Mouse (Mus musculus) adipocyte (in vitro differentiated cells): Measurements from ENCODE around the gene Mdp1.

Source experiments
- DNase-seq: peaks from one replicate; pipeline ENCODE4 v3.0.0-alpha.2; 2016; ENCODE audit warnings: low spot score

Gene Mdp1

DNA sequence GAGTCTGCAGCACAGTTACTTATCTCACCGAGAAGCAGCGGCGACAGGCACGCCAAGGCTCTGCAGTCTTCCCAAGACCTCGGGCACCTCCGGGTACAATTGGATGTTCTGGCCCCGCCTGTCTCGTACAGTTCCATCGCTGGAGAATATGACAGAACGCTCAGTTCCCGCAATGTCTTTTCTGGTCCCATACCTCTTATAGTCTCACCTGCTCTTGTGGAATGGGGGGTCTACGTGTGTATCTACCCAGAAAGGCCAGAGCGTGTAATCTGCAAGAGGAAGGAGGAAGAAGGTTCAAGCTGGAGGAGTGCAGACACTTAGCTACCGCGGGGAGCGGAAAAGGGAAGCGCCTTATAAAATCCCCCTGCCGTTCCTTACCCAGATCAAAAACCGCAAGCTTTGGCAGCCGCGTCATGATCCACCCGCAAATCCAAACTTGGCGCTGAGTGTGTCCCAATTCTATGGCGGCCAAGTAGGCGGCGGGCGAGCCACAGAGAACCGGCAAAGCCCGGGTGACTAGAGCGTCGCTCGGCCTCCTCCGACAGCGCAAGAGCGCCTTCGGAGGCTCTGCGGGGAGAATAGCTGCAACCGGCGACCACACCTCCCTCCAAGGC lies at the start of gene Mdp1:
Gene Mdp1, minus strand, starts transcription at position 549 of the 614 bp plus-strand sequence.
- DNase-seq = peak; percentile 77

DNA sequence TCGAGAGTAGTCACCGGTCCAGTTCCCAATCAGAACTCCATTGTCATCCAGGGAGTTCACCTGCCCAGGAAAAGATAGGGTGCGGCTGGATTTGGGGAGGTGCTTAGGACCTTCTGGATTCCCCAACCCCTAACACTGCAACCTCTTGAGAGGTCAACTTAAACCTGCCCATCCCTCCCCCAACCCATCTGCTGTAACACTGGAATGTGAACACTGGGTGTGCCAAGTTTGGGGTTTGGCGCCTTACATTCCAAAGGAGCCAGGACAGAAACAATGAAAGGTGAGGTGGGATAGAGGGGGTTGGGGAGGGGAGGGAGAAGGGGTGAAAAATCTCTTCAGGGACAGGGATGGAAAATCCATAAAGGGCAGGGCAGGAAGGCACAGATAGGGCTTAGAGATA lies 49.2 kb upstream of the Mdp1 start:
- no peak for DNase-seq

DNA sequence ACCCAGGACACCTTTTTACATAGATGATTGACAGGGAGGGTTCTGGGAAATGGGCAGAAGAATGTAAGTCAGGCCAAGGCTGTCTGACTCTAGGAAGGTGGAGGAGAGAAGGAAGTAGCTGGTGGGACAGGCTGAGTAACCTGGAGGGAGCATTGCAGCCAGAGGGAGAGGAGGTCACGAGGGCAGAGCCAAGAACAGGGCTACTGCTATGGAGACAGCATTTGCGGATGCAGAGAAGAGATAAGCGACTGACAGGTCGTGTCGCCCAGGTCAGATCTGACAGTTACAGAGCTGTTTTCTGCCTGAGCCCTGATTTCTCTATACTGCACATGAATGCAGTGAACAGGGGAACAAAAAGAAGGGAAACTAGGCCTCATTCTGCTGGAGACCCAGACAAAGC lies 47.1 kb upstream of the Mdp1 start:
- no peak for DNase-seq

DNA sequence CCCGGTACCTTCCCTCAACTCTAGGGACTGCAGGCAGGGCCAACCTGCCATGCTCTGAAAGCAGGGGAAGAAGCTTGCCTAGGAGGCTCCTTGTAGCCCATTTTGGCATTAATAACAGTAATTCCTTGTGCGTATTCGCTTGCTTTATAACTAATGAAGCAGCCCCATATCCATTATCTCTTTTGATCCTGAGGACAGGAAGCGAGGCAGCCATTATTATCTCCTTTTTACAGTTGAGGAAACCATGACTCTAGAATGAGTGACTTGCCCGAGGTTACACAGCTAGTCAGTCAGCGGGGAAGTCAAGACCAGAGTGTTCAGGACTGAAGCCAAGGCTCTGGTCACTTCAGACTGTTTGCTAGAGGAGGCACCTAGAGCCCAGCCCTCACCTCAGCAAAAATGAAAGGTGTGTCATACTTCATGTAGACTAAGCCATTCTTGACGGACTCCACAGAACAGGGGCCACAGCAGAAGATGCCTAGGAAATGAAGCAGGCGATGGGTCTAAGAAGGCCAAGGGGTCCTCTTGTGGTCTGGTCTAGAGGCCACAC lies 45.8 kb upstream of the Mdp1 start:
- DNase-seq = no peak

DNA sequence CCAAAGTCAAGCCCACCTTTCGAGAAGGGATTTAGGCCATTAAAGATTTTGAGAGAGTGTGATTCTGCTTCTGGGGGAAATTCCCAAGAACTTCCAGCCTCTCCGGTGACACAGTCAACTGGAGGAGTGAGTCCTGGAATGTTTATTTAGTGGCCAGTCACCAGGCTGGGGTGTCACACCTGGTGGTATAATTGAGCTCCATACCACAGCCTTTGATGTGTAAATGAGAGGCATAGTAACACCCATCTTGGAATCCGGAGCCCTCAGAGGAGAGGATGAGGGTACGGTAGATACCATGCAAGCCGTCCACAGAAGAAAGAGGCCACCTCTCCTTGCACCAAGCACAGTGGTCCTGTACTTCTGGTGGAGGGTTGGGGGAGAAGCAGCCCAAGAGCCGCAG lies 42.5 kb upstream of the Mdp1 start:
- no peak for DNase-seq

DNA sequence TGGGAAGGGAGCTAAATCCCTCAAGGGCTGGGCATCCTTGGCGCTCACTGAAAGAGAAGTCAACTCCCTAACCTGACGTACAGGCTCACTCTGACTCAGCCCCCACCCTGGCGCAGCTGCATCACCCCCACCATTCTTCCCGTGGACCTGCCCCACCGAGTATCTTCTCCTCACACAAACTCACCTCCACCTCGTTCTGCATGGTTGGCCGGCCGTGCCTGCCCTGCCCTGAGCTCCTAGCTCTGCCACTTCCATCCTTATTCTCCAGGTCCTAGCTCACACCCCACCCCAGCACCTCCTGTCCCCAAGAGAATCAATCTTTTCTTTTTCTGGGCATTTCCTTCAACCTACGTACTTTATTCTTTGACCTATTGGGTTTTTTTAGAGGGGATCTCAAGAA lies 40.8 kb upstream of the Mdp1 start:
- no peak for DNase-seq

DNA sequence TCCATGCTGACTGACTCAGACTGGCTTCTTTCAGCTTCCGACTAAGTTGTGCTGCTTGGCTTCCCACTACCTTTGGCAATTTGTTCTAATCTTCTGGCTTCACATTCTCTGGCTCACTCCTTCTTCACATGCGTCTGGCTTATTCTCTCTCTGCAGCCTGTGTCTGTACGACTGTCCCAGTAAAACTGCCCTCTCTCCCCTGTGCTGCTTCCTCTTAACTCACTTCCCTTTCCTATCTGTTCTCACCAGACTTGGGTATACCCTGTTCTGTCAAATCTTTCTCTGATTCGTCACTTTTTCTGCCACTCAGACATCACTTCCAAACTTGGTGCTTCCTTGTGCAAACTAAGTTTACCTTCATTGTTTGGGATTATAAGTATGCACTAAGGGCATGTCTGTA lies 36.9 kb upstream of the Mdp1 start:
- DNase-seq = no peak

DNA sequence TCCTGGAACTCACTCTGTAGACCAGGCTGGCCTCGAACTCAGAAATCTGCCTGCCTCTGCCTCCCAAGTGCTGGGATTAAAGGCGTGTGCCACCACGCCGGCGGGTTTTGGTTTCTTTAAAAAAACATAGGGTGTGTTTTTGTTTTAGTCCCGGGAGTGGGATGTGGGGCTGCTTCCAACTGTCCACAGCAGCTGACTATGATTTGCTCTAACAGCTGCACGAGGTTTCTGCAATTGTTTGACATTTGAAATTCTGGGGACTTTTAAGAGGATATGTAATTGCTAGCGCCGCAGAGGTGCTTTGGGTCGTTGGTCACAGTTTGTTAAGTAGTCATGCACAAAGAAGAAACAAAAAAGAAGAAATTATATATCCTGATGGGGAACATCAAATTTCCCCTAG lies 29.1 kb upstream of the Mdp1 start:
- no peak for DNase-seq

DNA sequence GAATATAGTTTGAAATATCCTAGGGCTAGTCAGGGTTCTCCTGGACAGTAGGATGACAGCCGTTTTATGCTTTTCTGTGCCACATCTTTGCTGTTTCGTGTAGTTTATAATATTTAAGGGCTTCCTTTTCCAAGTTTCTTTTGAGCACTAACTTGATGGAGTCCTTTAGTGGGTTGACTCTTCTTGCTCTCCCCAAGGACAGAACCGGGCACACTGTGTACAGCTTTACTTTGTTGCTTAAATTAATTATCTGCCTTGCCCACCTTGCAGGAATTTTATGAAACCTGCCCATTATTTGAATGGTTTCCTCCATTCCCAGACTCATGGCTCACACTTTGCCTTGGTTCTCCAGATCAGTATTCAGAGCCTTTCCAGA lies 21.8 kb upstream of the Mdp1 start:
- DNase-seq = no peak

DNA sequence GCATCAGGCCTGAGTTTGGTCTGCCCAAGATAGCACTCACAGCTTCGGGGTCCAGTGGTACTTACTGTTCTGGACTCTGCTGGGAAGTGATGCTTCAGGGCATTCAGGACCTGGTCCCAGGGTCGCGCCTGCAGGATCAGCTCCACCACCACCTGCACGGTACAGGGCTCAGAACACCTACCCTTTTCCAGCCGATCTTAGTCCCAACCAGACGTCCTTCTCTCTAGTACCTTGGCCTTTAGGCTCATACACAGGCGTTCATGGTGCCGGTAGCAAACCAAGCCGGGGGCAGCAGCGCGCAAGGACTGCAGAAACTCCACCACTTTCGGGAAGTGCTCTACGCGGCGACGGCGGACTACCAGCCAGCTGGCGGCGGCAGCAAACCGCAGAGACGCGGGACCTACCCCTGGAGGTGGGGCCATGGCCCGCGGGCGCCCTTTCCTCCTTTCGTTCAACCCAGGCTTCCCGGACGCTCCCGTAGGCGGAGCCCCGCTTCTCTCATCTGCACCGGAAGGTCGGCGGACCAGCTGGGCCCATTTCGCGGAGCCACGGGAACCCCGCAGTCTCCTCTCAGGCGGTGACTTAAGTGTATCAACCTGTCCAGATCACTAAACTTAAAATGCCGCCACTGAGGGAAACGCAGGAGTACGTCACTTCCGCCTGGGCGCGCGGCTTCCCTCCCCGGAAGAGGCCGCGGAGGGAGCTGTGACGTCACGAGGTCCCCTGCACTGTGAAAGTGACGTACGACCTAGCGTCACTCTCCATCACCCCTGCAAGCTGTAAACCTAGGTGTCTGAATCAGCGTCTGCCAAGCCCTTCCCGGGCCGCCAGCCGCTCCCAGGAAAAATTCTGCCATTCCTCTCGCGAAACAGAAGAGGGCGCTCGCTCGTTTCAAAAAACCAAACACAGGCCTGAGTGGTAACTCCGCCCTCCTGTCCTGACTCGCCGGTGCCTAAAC lies 21.1 kb upstream of the Mdp1 start, which contains the start of gene Tinf2:
Gene Tinf2, minus strand, starts transcription at position 661 of the 958 bp plus-strand sequence.
- peak; percentile 90 for DNase-seq

DNA sequence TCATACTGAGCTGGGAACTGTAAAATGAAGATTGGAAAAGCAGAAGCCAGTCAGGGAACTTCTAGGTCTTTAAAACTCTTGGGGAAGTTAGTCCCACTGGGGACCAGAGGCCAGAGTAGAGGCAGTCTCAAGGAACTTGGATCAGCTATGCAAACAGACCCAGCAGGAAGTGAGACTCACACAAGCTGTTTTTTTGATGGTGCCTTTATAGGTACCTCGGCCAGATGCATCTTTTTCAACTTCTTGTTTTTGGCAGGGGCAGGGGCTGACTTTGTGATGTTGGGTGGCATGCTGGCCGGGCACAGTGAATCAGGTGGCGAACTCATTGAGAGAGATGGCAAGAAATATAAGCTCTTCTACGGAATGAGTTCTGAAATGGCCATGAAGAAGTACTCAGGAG lies 17.3 kb upstream of the Mdp1 start:
- DNase-seq = no peak

DNA sequence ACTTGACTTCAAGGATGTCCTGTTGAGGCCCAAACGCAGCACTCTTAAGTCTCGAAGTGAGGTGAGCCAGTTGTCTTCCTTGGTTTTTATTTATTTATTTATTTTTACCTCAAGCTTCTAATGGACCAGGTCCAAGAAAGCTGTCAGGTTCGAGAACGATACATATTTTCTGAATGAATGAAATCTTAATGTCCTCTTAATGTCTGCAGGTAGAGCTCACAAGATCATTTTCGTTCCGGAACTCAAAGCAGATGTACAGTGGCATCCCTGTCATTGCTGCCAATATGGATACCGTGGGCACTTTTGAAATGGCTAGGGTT lies 12.4 kb upstream of the Mdp1 start:
- DNase-seq = no peak

DNA sequence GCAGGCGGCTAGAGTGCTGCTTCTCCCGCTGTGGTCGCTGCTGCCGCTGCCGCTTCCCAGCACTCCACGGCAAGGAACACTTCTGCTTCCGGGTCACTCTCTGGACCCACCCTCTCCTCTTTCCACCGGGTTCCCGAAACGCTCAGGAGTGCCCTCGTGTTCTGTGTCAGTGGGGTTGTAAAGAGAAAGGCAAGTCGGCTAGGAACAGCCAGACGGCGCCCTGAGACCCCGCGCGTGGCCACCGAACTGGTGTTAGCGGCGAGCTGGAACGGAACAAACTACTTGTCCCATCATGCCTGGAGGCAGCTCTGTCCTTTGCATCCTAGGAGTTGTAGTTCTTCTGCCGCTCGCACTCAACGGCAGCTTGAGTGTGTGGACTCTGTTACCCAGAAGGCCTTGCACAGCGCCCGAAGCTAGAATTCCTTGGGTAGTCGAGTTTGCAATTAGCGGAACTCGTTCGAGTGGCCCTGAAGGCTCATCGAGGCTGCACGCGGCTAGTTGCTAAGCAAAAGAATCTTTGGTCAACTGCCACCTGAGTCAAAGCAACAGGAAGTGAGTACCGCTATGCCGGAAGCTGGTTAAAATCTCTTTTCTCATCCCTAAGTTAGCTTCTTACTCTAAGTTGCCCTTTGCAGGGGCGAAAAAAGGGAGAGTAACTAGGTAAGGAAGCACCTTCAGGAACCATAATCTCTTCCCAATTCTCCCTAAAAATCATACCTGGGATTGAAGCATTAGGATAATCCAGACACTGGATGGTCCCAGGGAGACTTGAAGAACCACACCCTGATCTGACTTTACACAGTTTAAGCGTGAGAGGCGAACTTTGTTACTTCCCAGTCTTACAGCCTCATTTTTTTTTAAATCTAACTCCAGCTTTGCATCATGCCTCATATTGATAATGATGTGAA lies 11.8 kb upstream of the Mdp1 start, which contains the start of the genes Gmpr2 and Nedd8:
Gene Gmpr2, plus strand, starts transcription at position 109 of the 908 bp plus-strand sequence.
Gene Nedd8, minus strand, starts transcription at position 292 of the 908 bp plus-strand sequence.
- peak; percentile 94 for DNase-seq

DNA sequence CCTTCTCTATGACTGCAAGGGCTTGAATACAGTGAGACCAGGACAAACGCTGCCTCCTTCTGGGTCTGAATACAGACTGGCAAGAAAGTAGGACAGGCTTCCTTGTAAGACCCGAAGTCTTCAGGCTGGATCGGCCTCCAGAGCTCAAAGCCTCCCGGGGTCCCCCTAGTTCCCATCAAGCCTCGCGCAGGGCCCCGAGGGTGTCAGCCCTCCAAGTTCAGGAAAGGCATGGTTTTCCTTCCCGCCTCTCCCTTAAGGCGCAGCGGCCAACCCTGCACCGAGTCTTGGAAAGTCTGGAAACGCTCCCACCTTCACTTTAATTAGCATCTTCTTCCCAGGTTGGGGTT lies 11.2 kb upstream of the Mdp1 start:
- no peak for DNase-seq

DNA sequence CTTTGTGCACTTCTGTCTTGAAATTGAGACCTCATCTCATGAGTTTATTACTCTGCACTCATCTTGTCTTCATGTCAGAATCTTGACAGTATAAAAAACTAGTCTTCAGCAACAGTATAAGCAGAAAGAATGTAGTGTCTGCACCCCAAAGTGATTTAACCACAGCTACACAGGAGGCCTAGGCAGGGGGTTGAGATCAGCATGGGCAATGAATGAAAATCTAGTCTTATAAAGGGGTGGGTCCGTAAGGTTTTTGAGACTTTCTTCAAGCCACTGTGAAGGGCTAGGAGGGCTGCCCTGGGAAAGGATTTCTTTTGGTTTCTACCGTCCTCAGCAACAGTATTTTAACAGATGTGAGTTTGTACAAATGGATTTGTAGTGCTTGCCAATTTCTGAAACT lies 328 bp upstream of the Mdp1 start:
- no peak for DNase-seq

DNA sequence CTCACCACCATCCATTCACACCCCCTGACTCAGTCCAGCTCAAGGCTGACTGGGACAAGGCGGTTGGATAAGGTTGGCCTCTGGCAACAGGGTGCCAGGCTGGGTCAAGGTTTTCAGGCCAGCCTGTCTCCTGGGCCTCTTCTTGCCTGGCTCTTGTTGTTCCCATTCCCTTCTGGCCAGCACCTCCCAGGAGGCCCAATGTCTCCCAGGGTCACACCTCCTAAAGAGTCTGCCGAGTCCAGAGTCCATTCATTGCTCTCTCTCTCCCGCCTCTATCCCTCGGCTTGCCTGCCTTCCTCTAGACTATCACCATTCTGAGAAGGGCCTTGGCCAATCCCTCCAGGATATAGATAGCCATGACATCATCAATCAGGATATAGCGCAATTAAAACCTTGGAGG lies 2.3 kb downstream of the Mdp1 start:
- no peak for DNase-seq

DNA sequence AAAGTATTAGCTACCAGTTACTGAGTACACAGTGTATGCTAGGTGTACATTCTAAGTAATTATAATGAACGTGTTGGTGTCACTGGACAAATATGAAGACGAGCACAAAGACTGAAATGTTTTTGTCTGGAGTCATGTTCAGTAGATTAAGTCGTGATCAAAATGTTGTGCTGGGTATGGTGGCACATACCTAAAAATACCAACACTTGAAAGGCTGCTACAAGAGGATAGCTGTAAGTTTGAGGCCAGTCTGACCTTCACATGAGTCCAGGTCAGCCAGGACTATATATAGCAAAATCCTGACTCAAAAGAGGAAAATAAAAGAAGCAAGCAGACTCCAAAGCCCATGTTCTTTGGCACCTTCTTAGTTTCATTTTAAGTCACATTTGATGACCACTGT lies 3.4 kb downstream of the Mdp1 start:
- DNase-seq = no peak

DNA sequence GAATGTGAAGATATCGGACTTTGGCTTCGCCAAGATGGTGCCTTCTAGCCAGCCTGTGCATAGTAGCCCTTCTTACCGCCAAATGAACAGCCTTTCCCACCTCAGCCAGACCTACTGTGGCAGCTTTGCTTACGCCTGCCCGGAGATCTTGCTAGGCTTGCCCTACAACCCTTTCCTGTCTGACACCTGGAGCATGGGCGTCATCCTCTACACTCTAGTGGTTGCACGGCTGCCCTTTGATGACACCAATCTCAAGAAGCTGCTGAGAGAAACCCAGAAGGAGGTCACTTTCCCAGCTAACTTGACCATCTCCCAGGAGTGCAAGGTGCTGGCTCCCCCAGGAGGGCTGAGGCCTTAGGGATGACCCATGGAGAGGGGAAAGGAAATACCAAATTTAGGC lies 8.8 kb downstream of the Mdp1 start:
- no peak for DNase-seq

DNA sequence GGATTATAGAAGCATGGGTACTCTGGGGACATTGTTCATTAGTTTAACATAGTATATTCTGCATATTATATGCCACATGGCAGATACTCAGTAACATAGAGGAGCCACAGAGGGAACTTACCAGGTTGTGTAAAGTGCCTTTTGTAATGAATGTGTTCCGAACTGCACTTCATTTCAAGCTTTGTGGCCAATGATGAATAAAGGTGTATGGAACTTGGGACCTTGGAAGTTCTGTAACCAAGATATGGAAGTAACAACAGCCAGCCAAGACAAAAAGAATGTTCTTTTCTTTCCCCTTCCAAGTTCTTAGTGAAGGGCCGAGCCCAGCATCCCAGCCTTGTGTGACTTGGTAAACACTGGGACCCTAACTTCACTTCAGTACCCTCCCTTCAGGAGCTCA lies 10.4 kb downstream of the Mdp1 start, which contains the start of gene Tssk4:
Gene Tssk4, plus strand, starts transcription at position 301 of the 400 bp plus-strand sequence.
- DNase-seq = no peak

DNA sequence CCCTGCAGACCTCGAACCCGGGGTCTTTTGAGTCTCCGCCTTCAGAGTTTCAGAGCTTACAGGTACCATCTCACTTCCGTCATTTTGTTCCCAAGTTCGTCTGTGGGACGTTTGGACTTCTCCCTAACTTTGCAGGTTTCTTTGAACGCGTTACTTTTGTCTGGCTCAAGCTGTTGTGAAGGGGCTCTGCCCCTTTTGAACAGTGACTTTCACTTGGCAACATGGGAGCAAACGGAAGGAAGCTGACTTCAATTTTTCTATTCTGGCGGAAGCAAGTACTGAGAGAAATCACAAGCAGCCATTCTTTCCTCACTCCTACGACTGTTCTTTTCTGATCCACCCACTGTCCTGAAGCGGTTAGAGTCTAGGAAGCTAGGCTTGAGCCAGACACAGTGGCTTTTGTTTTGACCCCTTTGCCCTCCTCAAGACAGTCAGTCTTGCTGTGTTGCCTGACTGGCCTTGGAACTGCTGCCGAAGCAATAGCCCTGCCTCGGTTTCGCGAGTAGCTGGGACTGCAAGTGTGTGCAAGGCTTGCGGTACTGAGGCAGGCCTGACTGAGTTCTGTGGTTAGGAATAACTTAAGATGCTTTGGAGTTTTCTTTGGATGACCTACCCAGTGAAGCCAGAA lies 15.9 kb downstream of the Mdp1 start:
- DNase-seq = peak; percentile 12

DNA sequence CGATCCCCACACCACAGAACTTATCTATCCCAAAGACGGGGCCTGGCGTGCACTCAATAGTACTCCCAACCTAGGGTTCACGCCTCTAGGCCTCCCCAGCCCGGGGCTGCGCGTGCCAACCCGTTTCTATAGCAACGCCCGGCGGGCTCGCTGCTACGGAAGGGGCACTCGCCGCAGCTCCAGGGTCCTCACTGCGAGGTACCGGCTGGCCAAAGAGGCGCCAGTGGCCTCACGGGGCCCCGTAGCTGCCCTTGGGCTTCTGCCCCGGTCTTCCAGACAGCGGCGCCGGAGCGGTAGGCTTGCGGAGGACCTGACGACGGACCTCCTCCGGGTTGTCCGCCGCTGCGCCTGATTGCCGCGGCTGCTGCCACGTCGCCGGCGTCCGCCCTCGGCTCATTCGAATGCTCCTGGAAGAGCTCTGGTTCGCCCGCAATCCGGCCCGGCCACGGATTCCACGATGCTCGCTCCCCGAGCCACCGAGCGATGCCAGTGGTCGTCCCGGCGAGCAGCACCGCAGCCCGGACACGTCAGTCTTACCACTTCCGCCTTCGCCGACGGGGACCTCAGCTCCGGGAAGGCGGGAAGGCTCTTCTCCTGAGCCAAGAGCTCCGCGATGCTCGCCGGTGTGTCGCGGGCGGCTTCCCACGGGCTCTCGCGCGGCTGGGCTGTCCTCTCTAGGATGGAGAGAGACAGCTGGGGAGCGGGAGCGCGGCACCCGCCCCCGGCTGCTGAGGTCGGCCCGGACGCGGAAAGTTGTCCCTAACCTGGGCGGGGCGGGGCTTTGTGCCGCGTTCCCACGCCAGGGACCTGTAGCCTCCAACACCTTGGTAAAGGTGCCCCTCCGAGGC lies 17.0 kb downstream of the Mdp1 start, which contains the start of gene Tm9sf1:
Gene Tm9sf1, minus strand, starts transcription at position 747 of the 848 bp plus-strand sequence.
- peak; percentile 70 for DNase-seq
